Mouse (Mus musculus) liver, postnatal 0 days (tissue): Measurements from ENCODE around the gene B4galt1. TPM values are rescaled to one million over a fixed set of nuclear protein-coding genes. Genes with fewer than 3 reads are reported as not detected.

Source experiments
- ATAC-seq: fragments of 200-750 bp; cut with Nextera tagmentation; 2 replicates; pipeline ENCODE4 v1.8.0; 2017; ENCODE audit warnings: mild to moderate bottlenecking, moderate library complexity
- DNase-seq: peaks from one replicate; pipeline ENCODE4 v3.0.0-alpha.2; 2016
- H3K27ac ChIP-seq: fragments of 300-500 bp; sonication (generic); 2 replicates; pipeline ENCODE4 v1.5.1; 2014; ENCODE audit warnings: antibody characterized with exemption, moderate library complexity, mild to moderate bottlenecking, low read depth
- H3K27me3 ChIP-seq: fragments of 300-500 bp; sonication (generic); 2 replicates; pipeline ENCODE4 v1.6.1; 2014; ENCODE audit warnings: low read length, control low read depth, mixed read lengths; ENCODE audit not compliant: insufficient read depth
- H3K36me3 ChIP-seq: fragments of 300-500 bp; sonication (generic); replicated peaks from 2 replicates; pipeline ENCODE4 v1.6.1; 2014; ENCODE audit warnings: mild to moderate bottlenecking, control low read depth, low read length, moderate library complexity, mixed read lengths; ENCODE audit not compliant: insufficient read depth
- H3K4me1 ChIP-seq: fragments of 300-500 bp; sonication (generic); 2 replicates; pipeline ENCODE4 v1.6.1; 2014; ENCODE audit warnings: antibody characterized with exemption, mild to moderate bottlenecking, control low read depth; ENCODE audit not compliant: insufficient read depth
- H3K4me2 ChIP-seq: fragments of 300-500 bp; sonication (generic); 2 replicates; pipeline ENCODE4 v1.6.1; 2014; ENCODE audit warnings: low read depth, mild to moderate bottlenecking, low read length, moderate library complexity, mixed read lengths
- H3K4me3 ChIP-seq: fragments of 300-500 bp; sonication (generic); 2 replicates; pipeline ENCODE4 v1.5.1; 2014; ENCODE audit warnings: low read depth, low read length
- H3K9ac ChIP-seq: fragments of 300-500 bp; sonication (generic); replicated peaks from 2 replicates; pipeline ENCODE4 v1.6.1; 2014; ENCODE audit warnings: mild to moderate bottlenecking, moderate library complexity
- H3K9me3 ChIP-seq: fragments of 300-500 bp; sonication (generic); 2 replicates; pipeline ENCODE4 v1.6.1; 2016; ENCODE audit warnings: mild to moderate bottlenecking, control low read depth, low read length, mixed read lengths
- CTCF ChIP-seq: sonication (generic); IDR thresholded peaks from 2 replicates; pipeline ENCODE4 v1.5.1; 2016; ENCODE audit warnings: antibody characterized with exemption, low read depth
- EP300 ChIP-seq: IDR thresholded peaks from 2 replicates; pipeline ENCODE4 v1.6.1; 2016; ENCODE audit warnings: antibody characterized with exemption, low read depth, mild to moderate bottlenecking
- WGBS: fragments of 180-500 bp; shearing (Covaris S2); extraction: QIAGEN DNeasy Blood & Tissue Kit; methylation state at CpG from one replicate; pipeline ENCODE4 v1.1.7; 2014; ENCODE audit not compliant: insufficient replicate concordance; 5-methylcytosine and 5-hydroxymethylcytosine counted together
- polyA plus RNA-seq: library from polyadenylated mRNA; unstranded; fragments of >200 nt; fragmentation: Nextera tagmentation; extraction: Ambion mirVana; gene quantifications from 2 replicates; pipeline ENCODE4 v1.2.1, GENCODE M21; 2015

Gene B4galt1
- polyA plus RNA-seq, 1 experiment from 2014 or later, result 30.2 TPM

DNA sequence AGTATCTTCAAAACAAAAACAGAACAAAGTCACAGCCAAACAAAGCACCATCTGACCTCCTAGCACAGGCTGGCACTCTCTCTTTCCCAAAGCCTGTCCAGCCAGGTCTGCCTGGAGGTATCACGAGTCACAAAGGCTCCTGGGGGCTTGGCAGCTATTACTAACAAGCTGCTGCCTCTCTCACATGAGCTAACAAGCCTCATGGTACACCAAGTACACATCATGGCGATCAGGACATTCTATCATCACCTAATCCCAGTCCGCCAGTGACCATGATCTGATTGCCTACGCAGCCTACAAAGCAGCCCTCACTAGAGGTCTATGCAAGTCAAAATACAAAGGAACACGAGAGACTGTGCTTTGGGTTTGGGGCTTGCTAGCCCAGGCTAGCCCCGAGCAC lies 34.7 kb downstream of the B4galt1 start:
- peaks cover 91% of the 10 kb centered on the region for H3K36me3 ChIP-seq
- H3K4me1 ChIP-seq, result peaks cover 22% of the 10 kb centered on the region

DNA sequence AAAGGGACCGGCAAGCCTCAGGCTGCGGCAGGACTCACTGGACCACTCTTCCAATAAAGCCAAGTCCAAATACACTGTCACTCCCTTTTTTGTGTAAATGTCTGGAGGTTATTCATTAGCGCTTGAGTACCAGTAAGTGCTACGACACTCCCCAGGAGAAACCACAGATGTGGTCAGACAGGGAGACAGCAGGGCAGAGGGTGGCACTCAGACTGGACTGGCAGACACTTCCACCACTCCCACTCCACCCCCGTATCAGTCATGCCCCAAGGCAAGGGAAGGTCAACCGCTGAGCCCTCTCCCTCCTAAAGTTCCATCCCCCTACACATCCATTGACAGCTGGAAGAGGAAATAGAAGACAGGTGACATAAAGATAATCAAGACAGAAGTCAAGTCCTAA lies 35.4 kb downstream of the B4galt1 start:
- Histone ChIP-seq H3K27ac (no peak overlapping the region), H3K4me2 (no peak overlapping the region), H3K36me3 (peaks cover 96% of the 10 kb centered on the region), H3K9me3 (no peaks in the 10 kb centered on the region), H3K4me1 (peaks cover 14% of the 10 kb centered on the region), H3K4me3 (no peak overlapping the region), H3K9ac (no peak overlapping the region), H3K27me3 (no peaks in the 10 kb centered on the region)
- no peak for TF ChIP-seq CTCF
- DNase-seq (no peak), ATAC-seq (no peak)
- 62% methylated on average over 6 of the region's 6 CpGs for WGBS

More for the DNA sequence above, 34.7 kb downstream of the B4galt1 start:
- ATAC-seq, result no peak
- Histone ChIP-seq H3K9ac (no peak overlapping the region), H3K9me3 (no peaks in the 10 kb centered on the region), H3K4me3 (no peak overlapping the region), H3K4me2 (no peak overlapping the region), H3K27ac (no peak overlapping the region), H3K27me3 (no peaks in the 10 kb centered on the region)
- no peak for TF ChIP-seq EP300
- DNase-seq, result no peak
- WGBS, result 91% methylated on average over 6 of the region's 6 CpGs

GRCm38 (mm10) chr4:40817936-40818335 lies 35.9 kb downstream of the B4galt1 start:
- TF ChIP-seq EP300, result no peak
- TF ChIP-seq CTCF, result no peak
- H3K4me1 ChIP-seq, result peaks cover 10% of the 10 kb centered on the region
- H3K36me3 ChIP-seq, result peaks cover 95% of the 10 kb centered on the region
- WGBS, result 88% methylated on average over 12 of the region's 12 CpGs
- H3K9me3 ChIP-seq, result no peaks in the 10 kb centered on the region
- no peak overlapping the region for H3K27ac ChIP-seq
- no peak overlapping the region for H3K4me3 ChIP-seq
- no peak overlapping the region for H3K4me2 ChIP-seq
- H3K9ac ChIP-seq, result no peak overlapping the region
- DNase-seq, result no peak
- H3K27me3 ChIP-seq, result no peaks in the 10 kb centered on the region
- no peak for ATAC-seq

DNA sequence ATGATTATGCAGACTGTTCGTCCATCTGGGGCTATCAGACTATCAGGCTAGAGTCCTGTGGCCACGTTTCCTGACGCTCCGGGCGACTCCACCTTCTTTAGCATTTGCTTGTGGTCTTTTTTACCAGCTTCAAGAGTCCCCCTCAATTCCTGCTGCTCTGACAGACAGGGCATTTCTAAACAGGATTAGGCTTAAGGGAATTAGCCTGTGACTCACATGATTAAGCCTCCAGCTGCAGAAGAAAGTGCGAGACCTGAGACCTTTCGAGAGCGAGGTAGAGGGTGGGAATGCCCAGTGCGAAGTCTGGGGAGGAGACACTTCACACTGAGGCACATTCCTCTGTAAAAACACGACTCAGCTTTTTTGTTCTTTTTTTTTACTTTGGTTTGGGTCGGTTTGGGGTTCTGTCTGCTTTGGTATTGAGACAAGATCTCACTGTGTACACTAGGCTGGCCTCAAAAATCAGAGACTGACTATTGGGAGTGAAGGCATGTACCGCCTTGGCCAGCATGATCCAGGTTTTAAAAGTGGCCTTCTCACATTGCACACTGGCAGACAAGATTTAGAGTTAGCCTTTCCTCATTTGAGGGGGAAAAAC lies 37.9 kb downstream of the B4galt1 start:
- no peak for DNase-seq
- H3K36me3 ChIP-seq, result peaks cover 98% of the 10 kb centered on the region

GRCm38 (mm10) chr4:40815120-40815519 lies 38.7 kb downstream of the B4galt1 start:
- DNase-seq (no peak), ATAC-seq (no peak)
- TF ChIP-seq CTCF, result no peak
- no peak for TF ChIP-seq EP300
- Histone ChIP-seq H3K9ac (no peak overlapping the region; the same call in 1 of the 2 replicates), H3K4me2 (peak overlapping the region; percentile 27; the same call in 1 of the 2 replicates), H3K4me1 (peaks cover 10% of the 10 kb centered on the region), H3K9me3 (no peaks in the 10 kb centered on the region), H3K36me3 (peaks cover 99% of the 10 kb centered on the region), H3K27ac (peak overlapping the region; percentile 57), H3K27me3 (no peaks in the 10 kb centered on the region), H3K4me3 (no peak overlapping the region)
- 59% methylated on average over 3 of the region's 3 CpGs for WGBS

More for the DNA sequence above, 37.9 kb downstream of the B4galt1 start:
- 45% methylated on average over 12 of the region's 12 CpGs for WGBS
- Histone ChIP-seq H3K9me3 (no peaks in the 10 kb centered on the region), H3K4me1 (peaks cover 10% of the 10 kb centered on the region), H3K27me3 (no peaks in the 10 kb centered on the region), H3K27ac (peak overlapping the region; percentile 57), H3K9ac (no peak overlapping the region), H3K4me3 (no peak overlapping the region), H3K4me2 (no peak overlapping the region)
- TF ChIP-seq CTCF, result no peak
- no peak for TF ChIP-seq EP300
- ATAC-seq, result no peak

GRCm38 (mm10) chr4:40814359-40814758 lies 39.4 kb downstream of the B4galt1 start:
- 74% methylated on average over 6 of the region's 6 CpGs for WGBS
- TF ChIP-seq CTCF (no peak), EP300 (no peak)
- Histone ChIP-seq H3K9me3 (no peaks in the 10 kb centered on the region), H3K9ac (no peak overlapping the region), H3K27me3 (no peaks in the 10 kb centered on the region), H3K4me2 (no peak overlapping the region), H3K4me1 (peaks cover 10% of the 10 kb centered on the region), H3K4me3 (no peak overlapping the region), H3K27ac (no peak overlapping the region; the same call in 1 of the 2 replicates), H3K36me3 (peaks cover 99% of the 10 kb centered on the region)
- no peak for DNase-seq
- ATAC-seq, result no peak

DNA sequence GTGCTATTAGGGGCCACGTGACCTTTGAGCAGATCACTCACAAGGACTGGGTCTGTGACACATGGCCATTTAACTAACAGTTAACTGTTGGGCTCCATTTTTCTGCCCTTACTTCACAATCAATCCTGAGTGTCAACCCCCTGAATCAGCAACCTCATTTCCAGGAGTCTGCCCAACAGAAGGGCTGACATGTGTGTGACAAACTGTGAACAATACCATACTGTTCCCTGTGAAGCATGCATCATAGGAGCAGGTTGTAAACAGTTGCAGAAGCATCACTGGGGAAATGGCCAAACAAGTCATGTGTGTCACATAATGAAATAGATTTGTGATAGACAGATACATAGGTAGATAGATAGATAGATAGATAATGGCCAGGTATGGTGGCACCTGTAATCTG lies 40.9 kb downstream of the B4galt1 start:
- 85% methylated on average over 1 of the region's 1 CpGs for WGBS
- peaks cover 99% of the 10 kb centered on the region for H3K36me3 ChIP-seq
- H3K27ac ChIP-seq, result no peak overlapping the region
- no peaks in the 10 kb centered on the region for H3K27me3 ChIP-seq
- TF ChIP-seq CTCF (no peak), EP300 (no peak)
- ATAC-seq (no peak), DNase-seq (no peak)
- no peak overlapping the region for H3K4me2 ChIP-seq
- H3K9ac ChIP-seq, result no peak overlapping the region
- no peak overlapping the region for H3K4me3 ChIP-seq
- no peaks in the 10 kb centered on the region for H3K9me3 ChIP-seq
- H3K4me1 ChIP-seq, result peaks cover 10% of the 10 kb centered on the region
